Mouse (Mus musculus): Measurements from ENCODE around the gene Tex264. TPM values are rescaled to one million over a fixed set of nuclear protein-coding genes. Genes with fewer than 3 reads are reported as not detected.

The Tex264 gene
- total RNA-seq, 1 experiment: 65.9 TPM

DNA sequence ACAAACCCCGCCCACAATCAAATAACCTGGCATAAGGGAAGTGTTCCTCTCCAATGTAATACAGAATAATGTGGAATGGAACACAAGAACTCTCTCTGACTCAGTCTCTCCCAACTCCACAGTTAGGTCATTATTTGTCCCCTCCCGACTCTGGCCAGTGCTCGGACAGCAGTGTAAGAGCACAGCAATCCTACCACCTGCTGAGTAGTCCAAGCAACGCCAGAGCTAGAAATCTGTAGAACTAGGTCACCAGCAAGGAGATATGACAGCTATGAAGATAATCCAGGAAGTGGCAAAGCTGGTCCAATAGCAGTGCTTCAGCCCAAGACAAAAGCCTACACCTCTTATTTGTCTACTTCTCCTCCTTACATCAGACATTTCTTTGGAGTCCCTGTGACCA, 9.2 kb downstream of the Tex264 start:
- in situ Hi-C loops (cut with MboI; ENCODE audit: low sequenced_read_pairs in 2 of 2, unreplicated experiment in 2 of 2): loop anchor here in 1 of 2 experiments (10.0 kb wide), 1 partner anchor 138 kb away; no protein-coding TSS in a partner anchor
- no peak for TF ChIP-seq MAFK (IDR thresholded peaks at IDR 0.05; ENCODE audit: insufficient read depth, low read depth, low read length)
- TF ChIP-seq HCFC1 (IDR thresholded peaks at IDR 0.05; ENCODE audit: borderline replicate concordance, insufficient read depth, low read length): no peak
- TF ChIP-seq ZC3H11A (IDR thresholded peaks at IDR 0.05; ENCODE audit: borderline replicate concordance, low read depth, low read length): no peak
- DNase-seq (ENCODE audit: low read depth, low spot score): no peak
- Histone ChIP-seq H3K9me3 (ENCODE audit: control insufficient read depth, insufficient read depth, low read depth, low read length) (no peaks in the 10 kb centered on the region), H3K36me3 (ENCODE audit: control insufficient read depth, insufficient read depth, low read length, poor library complexity, severe bottlenecking) (peaks cover 39% of the 10 kb centered on the region), H3K27ac (ENCODE audit: insufficient read depth, low read depth, low read length, poor library complexity, severe bottlenecking) (no peak overlapping the region), H3K4me1 (ENCODE audit: control insufficient read depth in 2 of 2, insufficient read depth in 2 of 2, low read length in 2 of 2, poor library complexity in 1 of 2) (peaks cover 0 to 6% of the 10 kb centered on the region in 2 experiments; a peak in 2 of 4 replicates), H3K9ac (ENCODE audit: insufficient read depth, low read depth, low read length, poor library complexity, severe bottlenecking) (no peak overlapping the region), H3K4me3 (ENCODE audit: insufficient read depth in 1 of 2, low read depth in 1 of 2, low read length in 2 of 2, poor library complexity in 1 of 2, severe bottlenecking in 1 of 2) (no peak overlapping the region)

DNA sequence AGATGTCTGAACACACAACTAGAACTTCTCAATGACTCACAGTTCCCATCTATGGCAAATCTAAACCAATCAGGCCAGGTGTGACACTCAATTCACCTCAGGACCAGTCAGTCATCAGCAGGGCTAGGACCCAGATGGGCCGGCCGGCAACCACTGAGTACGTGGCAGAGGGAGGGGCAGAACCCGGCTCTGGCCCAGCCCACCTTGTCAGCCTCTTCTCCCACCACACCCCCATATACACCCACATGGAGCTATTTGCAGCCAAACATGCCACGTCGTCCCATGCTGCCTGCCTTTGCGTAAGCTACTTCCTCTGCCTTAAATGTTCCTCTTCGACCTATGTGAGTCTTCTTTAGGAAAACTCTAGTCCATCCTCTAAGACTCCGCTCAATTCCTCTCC, 9.8 kb downstream of the Tex264 start:
- no peak for TF ChIP-seq ZNF384 (IDR thresholded peaks at IDR 0.05; ENCODE audit: low read depth, low read length)
- TF ChIP-seq MAFK (IDR thresholded peaks at IDR 0.05; ENCODE audit: insufficient read depth, low read depth, low read length): no peak
- no peak for TF ChIP-seq HCFC1 (IDR thresholded peaks at IDR 0.05; ENCODE audit: borderline replicate concordance, insufficient read depth, low read length)
- in situ Hi-C loops (cut with MboI; ENCODE audit: low sequenced_read_pairs in 2 of 2, unreplicated experiment in 2 of 2): loop anchor here in 1 of 2 experiments (10.0 kb wide), 1 partner anchor 139 kb away; no protein-coding TSS in a partner anchor
- H3K36me3 ChIP-seq (ENCODE audit: control insufficient read depth, insufficient read depth, low read length, poor library complexity, severe bottlenecking): peaks cover 41% of the 10 kb centered on the region
- H3K9ac ChIP-seq (ENCODE audit: insufficient read depth, low read depth, low read length, poor library complexity, severe bottlenecking): no peak overlapping the region
- H3K4me3 ChIP-seq (ENCODE audit: insufficient read depth in 1 of 2, low read depth in 1 of 2, low read length in 2 of 2, poor library complexity in 1 of 2, severe bottlenecking in 1 of 2): no peak overlapping the region
- DNase-seq (ENCODE audit: low read depth, low spot score): no peak
- no peaks in the 10 kb centered on the region for H3K9me3 ChIP-seq (ENCODE audit: control insufficient read depth, insufficient read depth, low read depth, low read length)
- H3K27ac ChIP-seq (ENCODE audit: insufficient read depth, low read depth, low read length, poor library complexity, severe bottlenecking): no peak overlapping the region
- peaks cover 0 to 6% of the 10 kb centered on the region in 2 experiments; a peak in 2 of 4 replicates for H3K4me1 ChIP-seq (ENCODE audit: control insufficient read depth in 2 of 2, insufficient read depth in 2 of 2, low read length in 2 of 2, poor library complexity in 1 of 2)

GRCm38 (mm10) chr9:106675480-106675879, 10.2 kb downstream of the Tex264 start:
- in situ Hi-C loops (cut with MboI; ENCODE audit: low sequenced_read_pairs in 2 of 2, unreplicated experiment in 2 of 2): loop anchor here in 1 of 2 experiments (10.0 kb wide), 1 partner anchor 139 kb away; no protein-coding TSS in a partner anchor
- Histone ChIP-seq H3K4me1 (ENCODE audit: control insufficient read depth in 2 of 2, insufficient read depth in 2 of 2, low read length in 2 of 2, poor library complexity in 1 of 2) (peaks cover 0 to 6% of the 10 kb centered on the region in 2 experiments; a peak in 2 of 4 replicates), H3K36me3 (ENCODE audit: control insufficient read depth, insufficient read depth, low read length, poor library complexity, severe bottlenecking) (peaks cover 39% of the 10 kb centered on the region)

GRCm38 (mm10) chr9:106673860-106674259, 11.9 kb downstream of the Tex264 start:
- H3K4me1 ChIP-seq (ENCODE audit: control insufficient read depth in 2 of 2, insufficient read depth in 2 of 2, low read length in 2 of 2, poor library complexity in 1 of 2): peaks cover 0 to 6% of the 10 kb centered on the region in 2 experiments; a peak in 2 of 4 replicates
- peaks cover 35% of the 10 kb centered on the region for H3K36me3 ChIP-seq (ENCODE audit: control insufficient read depth, insufficient read depth, low read length, poor library complexity, severe bottlenecking)
- no peaks in the 10 kb centered on the region for H3K9me3 ChIP-seq (ENCODE audit: control insufficient read depth, insufficient read depth, low read depth, low read length)
- H3K9ac ChIP-seq (ENCODE audit: insufficient read depth, low read depth, low read length, poor library complexity, severe bottlenecking): no peak overlapping the region
- in situ Hi-C loops (cut with MboI; ENCODE audit: low sequenced_read_pairs in 2 of 2, unreplicated experiment in 2 of 2): loop anchor here in 1 of 2 experiments (10.0 kb wide), 1 partner anchor 141 kb away; no protein-coding TSS in a partner anchor
- TF ChIP-seq ZC3H11A (IDR thresholded peaks at IDR 0.05; ENCODE audit: borderline replicate concordance, low read depth, low read length) (no peak), ZNF384 (IDR thresholded peaks at IDR 0.05; ENCODE audit: low read depth, low read length) (no peak), HCFC1 (IDR thresholded peaks at IDR 0.05; ENCODE audit: borderline replicate concordance, insufficient read depth, low read length) (no peak), MAFK (IDR thresholded peaks at IDR 0.05; ENCODE audit: insufficient read depth, low read depth, low read length) (no peak), CHD2 (IDR thresholded peaks at IDR 0.05; ENCODE audit: low read depth, low read length) (no peak)
- no peak overlapping the region for H3K4me3 ChIP-seq (ENCODE audit: insufficient read depth in 1 of 2, low read depth in 1 of 2, low read length in 2 of 2, poor library complexity in 1 of 2, severe bottlenecking in 1 of 2)
- no peak for DNase-seq (ENCODE audit: low read depth, low spot score)
- no peak overlapping the region for H3K27ac ChIP-seq (ENCODE audit: insufficient read depth, low read depth, low read length, poor library complexity, severe bottlenecking)

More at GRCm38 (mm10) chr9:106675480-106675879, 10.2 kb downstream of the Tex264 start:
- Histone ChIP-seq H3K9ac (ENCODE audit: insufficient read depth, low read depth, low read length, poor library complexity, severe bottlenecking) (no peak overlapping the region), H3K4me3 (ENCODE audit: insufficient read depth in 1 of 2, low read depth in 1 of 2, low read length in 2 of 2, poor library complexity in 1 of 2, severe bottlenecking in 1 of 2) (no peak overlapping the region), H3K9me3 (ENCODE audit: control insufficient read depth, insufficient read depth, low read depth, low read length) (no peaks in the 10 kb centered on the region), H3K27ac (ENCODE audit: insufficient read depth, low read depth, low read length, poor library complexity, severe bottlenecking) (no peak overlapping the region)
- DNase-seq (ENCODE audit: low read depth, low spot score): peak; percentile 78
- TF ChIP-seq ZC3H11A (IDR thresholded peaks at IDR 0.05; ENCODE audit: borderline replicate concordance, low read depth, low read length) (peak; percentile 69; the same call in 1 of the 2 replicates), ZNF384 (IDR thresholded peaks at IDR 0.05; ENCODE audit: low read depth, low read length) (no peak)

DNA sequence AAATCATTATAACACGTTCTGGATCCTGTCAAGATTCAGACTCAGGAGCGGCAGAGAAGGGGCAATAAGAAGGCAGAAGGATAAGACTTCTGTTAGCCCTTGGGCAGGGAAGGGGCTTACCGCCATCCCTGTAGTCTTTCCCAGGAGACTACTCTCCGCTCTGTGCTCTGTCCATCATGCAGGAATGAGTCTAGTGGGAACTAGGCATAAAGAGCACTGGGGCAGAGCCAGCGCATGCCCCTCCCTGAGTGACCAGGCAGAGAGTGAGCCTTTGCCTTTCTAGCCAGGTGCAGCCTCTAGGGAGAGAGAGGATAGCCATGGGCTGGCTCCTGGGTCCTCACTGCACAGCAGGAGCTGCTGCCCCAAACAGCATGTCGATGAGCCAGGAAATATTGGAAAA, 20.9 kb downstream of the Tex264 start:
- in situ Hi-C loops (cut with MboI; ENCODE audit: low sequenced_read_pairs in 2 of 2, unreplicated experiment in 2 of 2): no loop called here
- H3K4me3 ChIP-seq (ENCODE audit: insufficient read depth in 1 of 2, low read depth in 1 of 2, low read length in 2 of 2, poor library complexity in 1 of 2, severe bottlenecking in 1 of 2): no peak overlapping the region
- no peak overlapping the region for H3K9ac ChIP-seq (ENCODE audit: insufficient read depth, low read depth, low read length, poor library complexity, severe bottlenecking)
- no peak overlapping the region for H3K27ac ChIP-seq (ENCODE audit: insufficient read depth, low read depth, low read length, poor library complexity, severe bottlenecking)
- no peak for DNase-seq (ENCODE audit: low read depth, low spot score)
- H3K36me3 ChIP-seq (ENCODE audit: control insufficient read depth, insufficient read depth, low read length, poor library complexity, severe bottlenecking): peaks cover 43% of the 10 kb centered on the region; the same call in 1 of the 2 replicates
- peaks cover 2 to 15% of the 10 kb centered on the region in 2 experiments; a peak in 2 of 4 replicates for H3K4me1 ChIP-seq (ENCODE audit: control insufficient read depth in 2 of 2, insufficient read depth in 2 of 2, low read length in 2 of 2, poor library complexity in 1 of 2)
- no peaks in the 10 kb centered on the region for H3K9me3 ChIP-seq (ENCODE audit: control insufficient read depth, insufficient read depth, low read depth, low read length)
- TF ChIP-seq MAFK (IDR thresholded peaks at IDR 0.05; ENCODE audit: insufficient read depth, low read depth, low read length) (no peak), HCFC1 (IDR thresholded peaks at IDR 0.05; ENCODE audit: borderline replicate concordance, insufficient read depth, low read length) (no peak), CHD2 (IDR thresholded peaks at IDR 0.05; ENCODE audit: low read depth, low read length) (no peak), ZC3H11A (IDR thresholded peaks at IDR 0.05; ENCODE audit: borderline replicate concordance, low read depth, low read length) (no peak), ZNF384 (IDR thresholded peaks at IDR 0.05; ENCODE audit: low read depth, low read length) (no peak)

Data from ES-E14 (cell line).